Mouse (Mus musculus) C2C12 (cell line): ENCODE results near the gene Abca1. TPM values are rescaled to one million over a fixed set of nuclear protein-coding genes. Genes with fewer than 3 reads are reported as not detected.

Experiments used
- H3K27me3 ChIP-seq: one replicate; pipeline ENCODE4 v1.6.1; 2011; ENCODE audit not compliant: control insufficient read depth, insufficient read depth, insufficient read length
- H3K36me3 ChIP-seq: one replicate; pipeline ENCODE4 v1.6.1; 2011; ENCODE audit not compliant: control insufficient read depth, insufficient read depth
- H3K4me3 ChIP-seq: one replicate; pipeline ENCODE4 v1.5.1; 2011; ENCODE audit warnings: mild to moderate bottlenecking, control low read depth; ENCODE audit not compliant: poor library complexity, insufficient read depth, severe bottlenecking
- H3K79me2 ChIP-seq: one replicate; pipeline ENCODE4 v1.6.1; 2011; ENCODE audit not compliant: control insufficient read depth, insufficient read depth
- H3K79me3 ChIP-seq: one replicate; pipeline ENCODE4 v1.6.1; 2011; ENCODE audit warnings: low read depth, control low read depth
- H3ac ChIP-seq: one replicate; pipeline ENCODE3; 2011; ENCODE audit warnings: low read depth; ENCODE audit not compliant: control insufficient read depth, insufficient read length
- CEBPB ChIP-seq: IDR thresholded peaks from one replicate; pipeline ENCODE4 v1.6.1; 2011; ENCODE audit warnings: low read depth, mild to moderate bottlenecking, control low read depth, moderate library complexity
- CTCF ChIP-seq: IDR thresholded peaks from one replicate; pipeline ENCODE4 v1.5.1; 2011; ENCODE audit not compliant: control insufficient read depth, insufficient read depth, insufficient read length
- FOSL1 ChIP-seq: IDR thresholded peaks from one replicate; pipeline ENCODE4 v1.8.0; 2011; ENCODE audit warnings: mild to moderate bottlenecking, low read length; ENCODE audit not compliant: poor library complexity, insufficient read depth, severe bottlenecking
- MAX ChIP-seq: IDR thresholded peaks from one replicate; pipeline ENCODE4 v1.6.1; 2011; ENCODE audit warnings: mild to moderate bottlenecking, control low read depth
- MYOD1 ChIP-seq: IDR thresholded peaks from one replicate; pipeline ENCODE4 v1.6.1; 2011; ENCODE audit warnings: low read depth; ENCODE audit not compliant: control insufficient read depth, insufficient read length
- MYOG ChIP-seq: IDR thresholded peaks from one replicate; pipeline ENCODE4 v1.6.1; 2011; ENCODE audit not compliant: control insufficient read depth, insufficient read length; ENCODE audit errors: extremely low read depth
- USF1 ChIP-seq: IDR thresholded peaks from one replicate; pipeline ENCODE4 v1.6.1; 2011; ENCODE audit warnings: low read depth, mild to moderate bottlenecking, control low read depth, moderate library complexity
- polyA plus RNA-seq: library from polyadenylated mRNA; unstranded; fragments of >200 nt; fragmentation: generic; extraction: Trizol; gene quantifications from one replicate; pipeline ENCODE4 v1.2.1, GENCODE M21; 2012; ENCODE audit warnings: missing spikeins

The Abca1 gene
- polyA plus RNA-seq, 1 experiment, result 0.07 TPM

GRCm38 (mm10) chr4:52999449-52999848 lies 160.2 kb downstream of the Abca1 start:
- Histone ChIP-seq H3K4me3 (no peak overlapping the region), H3K79me3 (no peaks in the 10 kb centered on the region), H3K79me2 (no peaks in the 10 kb centered on the region), H3ac (no peak overlapping the region), H3K36me3 (no peaks in the 10 kb centered on the region), H3K27me3 (no peaks in the 10 kb centered on the region)
- TF ChIP-seq MYOG, result no peak

GRCm38 (mm10) chr4:52989248-52989647 lies 170.4 kb downstream of the Abca1 start, which contains the start of gene Nipsnap3a:
Nipsnap3a (plus strand) TSS chr4:52989272.
- H3K36me3 ChIP-seq, result no peaks in the 10 kb centered on the region
- H3K79me3 ChIP-seq, result no peaks in the 10 kb centered on the region
- no peaks in the 10 kb centered on the region for H3K79me2 ChIP-seq
- H3K4me3 ChIP-seq, result no peak within 1 kb of the TSS
- H3ac ChIP-seq, result no peak within 1 kb of the TSS
- no peak for TF ChIP-seq USF1
- no peak for TF ChIP-seq CEBPB
- no peak for TF ChIP-seq MYOD1
- peaks cover 3% of the 10 kb centered on the region for H3K27me3 ChIP-seq

GRCm38 (mm10) chr4:52986266-52986665 lies 173.4 kb downstream of the Abca1 start:
- Histone ChIP-seq H3ac (no peak overlapping the region), H3K27me3 (peaks cover 7% of the 10 kb centered on the region), H3K79me3 (no peaks in the 10 kb centered on the region), H3K4me3 (no peak overlapping the region), H3K79me2 (no peaks in the 10 kb centered on the region), H3K36me3 (no peaks in the 10 kb centered on the region)
- TF ChIP-seq MYOG (no peak), FOSL1 (no peak), MAX (no peak), CTCF (no peak), USF1 (no peak), CEBPB (no peak)

- Histone ChIP-seq H3K79me3 (no peaks in the 10 kb centered on the region), H3ac (no peak overlapping the region), H3K79me2 (no peaks in the 10 kb centered on the region), H3K27me3 (peaks cover 7% of the 10 kb centered on the region), H3K4me3 (no peak overlapping the region), H3K36me3 (no peaks in the 10 kb centered on the region)
- TF ChIP-seq MAX (no peak), MYOD1 (no peak), USF1 (no peak), CEBPB (no peak), MYOG (no peak), FOSL1 (no peak), CTCF (no peak)
Measured at GRCm38 (mm10) chr4:52985216-52985615, 174.5 kb downstream of the Abca1 start.

Other genes starting within 250 kb of the Abca1 start
- gene Olfr272, start 240.7 kb downstream of the Abca1 start, polyA plus RNA-seq, result not detected
- gene Olfr270, start 195.3 kb downstream of the Abca1 start, polyA plus RNA-seq, result not detected
- not detected for gene Nipsnap3a, start 170.6 kb downstream of the Abca1 start, polyA plus RNA-seq
- 19.6 TPM for gene Nipsnap3b, start 148.0 kb downstream of the Abca1 start, polyA plus RNA-seq